Mouse (Mus musculus) MEL (cell line): Measurements from ENCODE around the gene Retreg1.

Source experiments
- CTCF ChIP-seq, 3 experiments: IDR thresholded peaks in 2 of 3; conservative IDR thresholded peaks in 1 of 3; 2 replicates each; pipeline ENCODE4 v1.5.1; 2011 to 2012; ENCODE audit warnings: low read length in 3 of 3, low read depth in 2 of 3, mild to moderate bottlenecking in 2 of 3, improper control_type of control experiment in 1 of 3, inconsistent platforms in 1 of 3, mixed read lengths in 1 of 3, moderate library complexity in 1 of 3; ENCODE audit not compliant: control insufficient read depth in 1 of 3, insufficient read depth in 1 of 3, poor library complexity in 1 of 3, severe bottlenecking in 1 of 3
- POLR2A ChIP-seq, 2 experiments: IDR thresholded peaks; 2 replicates each; pipeline ENCODE4 v1.6.1; 2011 to 2012; ENCODE audit warnings: low read length in 2 of 2, mild to moderate bottlenecking in 2 of 2, control low read depth in 1 of 2, improper control_type of control experiment in 1 of 2, low read depth in 1 of 2, moderate library complexity in 1 of 2; ENCODE audit not compliant: control insufficient read depth in 1 of 2, insufficient read depth in 1 of 2, poor library complexity in 1 of 2
- ZC3H11A ChIP-seq: IDR thresholded peaks from 2 replicates; pipeline ENCODE4 v1.6.1; 2012; ENCODE audit warnings: low read depth, mild to moderate bottlenecking, inconsistent platforms, low read length, improper control_type of control experiment

- TF ChIP-seq CTCF (IDR thresholded peaks at IDR 0.05 in 2 of 3, conservative IDR thresholded peaks at IDR 0.05 in 1 of 3; ENCODE audit: control insufficient read depth in 1 of 3, insufficient read depth in 1 of 3, low read depth in 2 of 3, low read length in 3 of 3, poor library complexity in 1 of 3, severe bottlenecking in 1 of 3) (no peak), ZC3H11A (no peak), POLR2A (IDR thresholded peaks at IDR 0.05; ENCODE audit: control insufficient read depth in 1 of 2, insufficient read depth in 1 of 2, low read depth in 1 of 2, low read length in 2 of 2, poor library complexity in 1 of 2) (no peak)
These were observed 87.0 kb downstream of the Retreg1 start for GRCm38 (mm10) chr15:25929936-25930335.
